Mouse (Mus musculus): ENCODE data around the gene Akap1.

Akap1 gene

GRCm38 (mm10) chr11:88839379-88839778 lies 25.0 kb downstream of the Akap1 start:
- POLR2A ChIA-PET = interaction anchor here in 2 of 4 experiments (0.6 to 3.6 kb wide), 15 partner anchors 9 to 700 kb away, joined by 3 to 17 read pairs (median 5); partner anchors contain the start of gene Akap1 (in 1 of the 2)
- CTCF ChIA-PET = interaction anchor here in 1 of 4 experiments (0.6 to 1.1 kb wide), 3 partner anchors 10 to 100 kb away, joined by 4 to 7 read pairs (median 4); no protein-coding TSS in a partner anchor

- ChIA-PET CTCF (interaction anchor here in 1 of 4 experiments (0.9 to 1.1 kb wide), 2 partner anchors 8 to 16 kb away, joined by 4 read pairs; no protein-coding TSS in a partner anchor), POLR2A (interaction anchor here in 3 of 4 experiments (0.6 to 3.6 kb wide), 11 partner anchors 8 to 67 kb away, joined by 3 to 17 read pairs (median 4); partner anchors contain the start of gene Akap1 (in 2 of the 3))
Measured at GRCm38 (mm10) chr11:88838630-88839029, 25.8 kb downstream of the Akap1 start.

- ChIA-PET POLR2A (interaction anchor here in 2 of 4 experiments (0.5 to 1.6 kb wide), 9 partner anchors 10 to 787 kb away, joined by 3 to 5 read pairs (median 4); partner anchors contain the start of gene Srsf1 (in 1 of the 2)), CTCF (no interaction called here)
Measured at GRCm38 (mm10) chr11:88834606-88835005, 29.8 kb downstream of the Akap1 start.

- POLR2A ChIA-PET = interaction anchor here in 2 of 4 experiments (0.5 to 1.6 kb wide), 8 partner anchors 10 to 787 kb away, joined by 3 to 5 read pairs (median 4); partner anchors contain the start of gene Srsf1 (in 1 of the 2)
- CTCF ChIA-PET = interaction anchor here in 1 of 4 experiments (1.1 kb wide), 1 partner anchor 12 kb away, joined by 3 read pairs; no protein-coding TSS in a partner anchor
Measured at GRCm38 (mm10) chr11:88834134-88834533, 30.3 kb downstream of the Akap1 start.

- ChIA-PET POLR2A (interaction anchor here in 1 of 4 experiments (4.5 kb wide), 1 partner anchor 10 kb away, joined by 19 read pairs; no protein-coding TSS in a partner anchor), CTCF (no interaction called here)
Measured at GRCm38 (mm10) chr11:88833099-88833498, 31.3 kb downstream of the Akap1 start.

- ChIA-PET CTCF (interaction anchor here in 3 of 4 experiments (0.5 to 3.0 kb wide), 23 partner anchors 8 to 590 kb away, joined by 3 to 13 read pairs (median 4); no protein-coding TSS in a partner anchor), POLR2A (interaction anchor here in 3 of 4 experiments (0.6 to 4.5 kb wide), 19 partner anchors 8 to 615 kb away, joined by 3 to 19 read pairs (median 4); partner anchors contain the start of genes Akap1 (in 2 of the 3) and Coil (in 1 of the 3))
Measured at GRCm38 (mm10) chr11:88830257-88830804, 34.1 kb downstream of the Akap1 start.

GRCm38 (mm10) chr11:88828528-88828927 lies 35.9 kb downstream of the Akap1 start:
- ChIA-PET POLR2A (interaction anchor here in 2 of 4 experiments (1.3 to 3.3 kb wide), 3 partner anchors 11 to 389 kb away, joined by 3 to 9 read pairs (median 7); partner anchors contain the start of gene Akap1 (in 1 of the 2)), CTCF (interaction anchor here in 2 of 4 experiments (0.7 to 3.0 kb wide), 4 partner anchors 15 to 684 kb away, joined by 4 to 13 read pairs (median 9); no protein-coding TSS in a partner anchor)

GRCm38 (mm10) chr11:88825909-88826308 lies 38.5 kb downstream of the Akap1 start:
- ChIA-PET CTCF (interaction anchor here in 3 of 4 experiments (0.6 to 2.2 kb wide), 12 partner anchors 22 to 858 kb away, joined by 3 to 5 read pairs (median 3); partner anchors contain the start of gene Ccdc182 (in 1 of the 3)), POLR2A (interaction anchor here in 2 of 4 experiments (0.6 to 1.6 kb wide), 10 partner anchors 8 to 591 kb away, joined by 3 to 5 read pairs (median 3); no protein-coding TSS in a partner anchor)

GRCm38 (mm10) chr11:88822991-88823390 lies 41.4 kb downstream of the Akap1 start:
- ChIA-PET CTCF (interaction anchor here (0.5 to 2.5 kb wide), 48 partner anchors 9 to 855 kb away, joined by 3 to 20 read pairs (median 3); partner anchors contain the start of genes Ccdc182 (in 1 of the 4) and Mrps23 (in 1 of the 4)), POLR2A (interaction anchor here in 2 of 4 experiments (0.5 to 1.7 kb wide), 12 partner anchors 14 to 588 kb away, joined by 3 to 6 read pairs (median 4); no protein-coding TSS in a partner anchor)

GRCm38 (mm10) chr11:88822526-88822925 lies 41.9 kb downstream of the Akap1 start:
- CTCF ChIA-PET = interaction anchor here (0.5 to 2.5 kb wide), 49 partner anchors 9 to 855 kb away, joined by 3 to 20 read pairs (median 3); partner anchors contain the start of genes Ccdc182 (in 1 of the 4) and Mrps23 (in 1 of the 4)
- POLR2A ChIA-PET = interaction anchor here in 3 of 4 experiments (0.6 to 1.7 kb wide), 13 partner anchors 14 to 587 kb away, joined by 3 to 6 read pairs (median 4); no protein-coding TSS in a partner anchor

- POLR2A ChIA-PET = interaction anchor here in 1 of 4 experiments (0.5 to 0.9 kb wide), 2 partner anchors 245 to 289 kb away, joined by 3 read pairs; no protein-coding TSS in a partner anchor
- CTCF ChIA-PET = interaction anchor here in 3 of 4 experiments (0.7 to 1.4 kb wide), 7 partner anchors 269 to 1417 kb away, joined by 3 to 9 read pairs (median 3); no protein-coding TSS in a partner anchor
Measured at GRCm38 (mm10) chr11:88820742-88821576, 43.4 kb downstream of the Akap1 start.

GRCm38 (mm10) chr11:88820253-88820652 lies 44.1 kb downstream of the Akap1 start:
- ChIA-PET POLR2A (interaction anchor here in 2 of 4 experiments (0.6 to 0.9 kb wide), 3 partner anchors 189 to 749 kb away, joined by 3 to 7 read pairs (median 3); no protein-coding TSS in a partner anchor), CTCF (interaction anchor here in 3 of 4 experiments (0.6 to 1.4 kb wide), 3 partner anchors 459 to 568 kb away, joined by 3 to 8 read pairs (median 4); no protein-coding TSS in a partner anchor)

GRCm38 (mm10) chr11:88817061-88817460 lies 47.3 kb downstream of the Akap1 start:
- CTCF ChIA-PET = interaction anchor here in 3 of 4 experiments (0.6 to 1.3 kb wide), 9 partner anchors 13 to 1815 kb away, joined by 3 to 5 read pairs (median 3); partner anchors contain the start of gene Ccdc182 (in 1 of the 3)
- POLR2A ChIA-PET = interaction anchor here in 3 of 4 experiments (0.6 to 2.3 kb wide), 11 partner anchors 9 to 769 kb away, joined by 3 to 8 read pairs (median 5); partner anchors contain the start of gene Akap1 (in 1 of the 3)

GRCm38 (mm10) chr11:88803231-88804010 lies 61.0 kb downstream of the Akap1 start:
- POLR2A ChIA-PET = interaction anchor here in 2 of 4 experiments (0.5 to 1.4 kb wide), 5 partner anchors 11 to 288 kb away, joined by 3 to 4 read pairs (median 3); no protein-coding TSS in a partner anchor
- CTCF ChIA-PET = interaction anchor here in 2 of 4 experiments (0.5 to 1.0 kb wide), 3 partner anchors 184 to 551 kb away, joined by 3 to 5 read pairs (median 4); no protein-coding TSS in a partner anchor

GRCm38 (mm10) chr11:88796207-88796606 lies 68.2 kb downstream of the Akap1 start:
- ChIA-PET CTCF (no interaction called here), POLR2A (no interaction called here)

GRCm38 (mm10) chr11:88789893-88790292 lies 74.5 kb downstream of the Akap1 start:
- CTCF ChIA-PET = no interaction called here
- POLR2A ChIA-PET = interaction anchor here in 1 of 4 experiments (0.7 kb wide), 1 partner anchor 187 kb away, joined by 9 read pairs; no protein-coding TSS in a partner anchor

Measured in embryonic stem cell, embryonic (primary cell).